In genomic region chr14:120480341-120480900, GRCm38 (mm10) we compare ENCODE assay signal across 10 mouse cellular contexts. TPM values are rescaled to one million over a fixed set of nuclear protein-coding genes. Genes with fewer than 3 reads are reported as not detected.
DNase-seq lines count a peak whose midpoint lies in the region; ATAC-seq and TF ChIP-seq lines count a peak whose summit lies in the region.
"Had no signal": no experiment of that assay in that cellular context is flagged by ENCODE, and none has a peak within 500 bp of the region (broad histone marks: within the 10 kb centered on the region; RNA-seq: fewer than 3 reads in every experiment).

No protein-coding gene starts in this region.

- no peak overlapping the region for H3K9ac ChIP-seq in heart, embryonic 15.5 days
- no peak overlapping the region for H3K9ac ChIP-seq in midbrain, embryonic 13.5 days (replicated peaks)

- peaks cover 3% of the 10 kb centered on the region; the same call in 1 of the 2 replicates for H3K4me1 ChIP-seq in bone marrow, adult 2 months (ENCODE audit: control insufficient read depth, insufficient read depth, low read length)
- H3K4me1 ChIP-seq in heart, embryonic 15.5 days (replicated peaks) = peaks cover 5% of the 10 kb centered on the region; the same call in 1 of the 2 replicates
- peaks cover 41% of the 10 kb centered on the region for H3K4me1 ChIP-seq in midbrain, embryonic 13.5 days (replicated peaks)

- peak; percentile 13 for DNase-seq in kidney, adult 9 months
- no peak for DNase-seq in kidney, adult 8-10 months
- DNase-seq in frontal cortex, postnatal 36 days (ENCODE audit: low spot score in 2 of 2) = no peak
- DNase-seq in ovary, postnatal 14 days (ENCODE audit: low spot score) = no peak
- DNase-seq: cerebellum, adult 11 months; kidney, postnatal 36 days had no signal

- WGBS in bone marrow, adult 2 months = 49% methylated on average over 8 of the region's 8 CpGs
- WGBS in heart, embryonic 15.5 days = 74% methylated on average over 8 of the region's 8 CpGs
- 87% methylated on average over 8 of the region's 8 CpGs for WGBS in midbrain, embryonic 13.5 days

- no peaks in the 10 kb centered on the region for H3K27me3 ChIP-seq in heart, embryonic 15.5 days
- no peaks in the 10 kb centered on the region for H3K27me3 ChIP-seq in midbrain, embryonic 13.5 days

- H3K4me2 ChIP-seq in heart, embryonic 15.5 days = peak overlapping the region; percentile 89
- peak overlapping the region; percentile 73 for H3K4me2 ChIP-seq in midbrain, embryonic 13.5 days (replicated peaks)

- ATAC-seq in heart, embryonic 15.5 days (replicated peaks; ENCODE audit: insufficient number of reproducible peaks, insufficient read depth, low FRiP score, low read depth) = no peak
- ATAC-seq in midbrain, embryonic 13.5 days = no peak
- no peak for ATAC-seq in megakaryocyte-erythroid progenitor cell, adult 5-6 weeks (replicated peaks; ENCODE audit: low FRiP score, low TSS enrichment, poor library complexity, severe bottlenecking)

- no peak for TF ChIP-seq POLR2A in bone marrow, adult 2 months (IDR thresholded peaks at IDR 0.05; ENCODE audit: borderline replicate concordance, control insufficient read depth, low read depth, low read length)

- no peak for TF ChIP-seq CTCF in bone marrow, adult 2 months (IDR thresholded peaks at IDR 0.05; ENCODE audit: control insufficient read depth, insufficient read depth, low read length)

- no peak overlapping the region for H3K27ac ChIP-seq in bone marrow, adult 2 months (ENCODE audit: control insufficient read depth, insufficient read depth, low read depth, low read length, poor library complexity)
- H3K27ac ChIP-seq in heart, embryonic 15.5 days = no peak overlapping the region
- H3K27ac ChIP-seq in midbrain, embryonic 13.5 days = no peak overlapping the region

- H3K9me3 ChIP-seq in heart, embryonic 15.5 days (replicated peaks) = no peaks in the 10 kb centered on the region
- no peaks in the 10 kb centered on the region for H3K9me3 ChIP-seq in midbrain, embryonic 13.5 days

- H3K4me3 ChIP-seq in bone marrow, adult 2 months (replicated peaks; ENCODE audit: control insufficient read depth, low read depth, low read length) = peak overlapping the region; percentile 19
- H3K4me3 ChIP-seq in heart, embryonic 15.5 days = peak overlapping the region; percentile 19
- peak overlapping the region; percentile 84 for H3K4me3 ChIP-seq in midbrain, embryonic 13.5 days (replicated peaks)

- peaks cover 8% of the 10 kb centered on the region for H3K36me3 ChIP-seq in heart, embryonic 15.5 days
- peaks cover 5% of the 10 kb centered on the region; the same call in 1 of the 2 replicates for H3K36me3 ChIP-seq in midbrain, embryonic 13.5 days

RNA-seq across cellular contexts. Expression of gene Rap2a, which starts 2.2 kb away (rescaled TPM):
- 3.9 and 6.9 TPM in 2 replicates for polyA plus RNA-seq in bone marrow, adult 2 months (2011; ENCODE audit: insufficient read depth, insufficient read length, low replicate concordance, missing spikeins)
- 11.1 and 13.8 TPM in 2 replicates for polyA plus RNA-seq in heart, embryonic 15.5 days (2015; fragmentation: Nextera tagmentation; extraction: Ambion mirVana)
- 11.9 and 14.8 TPM in 2 replicates for polyA plus RNA-seq in midbrain, embryonic 13.5 days (2015; fragmentation: Nextera tagmentation; extraction: Ambion mirVana)
- total RNA-seq in megakaryocyte-erythroid progenitor cell, adult 5-6 weeks (2014; fragmentation: Nextera tagmentation) = 3.4 and 4.6 TPM in 2 replicates
- 3.1 and 3.7 TPM in 2 replicates for total RNA-seq in megakaryocyte-erythroid progenitor cell, adult 5-6 weeks (2017)

Comparison
In these comparisons a context has a peak if more than half of its experiments do, and no peak if none do; other contexts are left out.
1. H3K4me3 ChIP-seq: peak in every context shown above with its lines; median percentile 84 in midbrain, embryonic 13.5 days; 19 in bone marrow, adult 2 months; 19 in heart, embryonic 15.5 days.